Mouse (Mus musculus) ES-Bruce4 (cell line): Measurements from ENCODE around the gene Preb.

Experiments
- CTCF ChIP-seq: IDR thresholded peaks from one replicate; pipeline ENCODE4 v1.8.1; 2011; ENCODE audit warnings: low read depth, low read length
- EP300 ChIP-seq: IDR thresholded peaks from 2 replicates; pipeline ENCODE4 v1.6.1; 2011; ENCODE audit warnings: low read depth, low read length; ENCODE audit not compliant: insufficient read depth
- POLR2A ChIP-seq: IDR thresholded peaks from one replicate; pipeline ENCODE4 v1.8.1; 2011; ENCODE audit warnings: low read length; ENCODE audit not compliant: insufficient read depth

GRCm38 (mm10) chr5:30966189-30966588, 6.0 kb upstream of the Preb start:
- TF ChIP-seq EP300 (no peak), CTCF (no peak), POLR2A (no peak)
